Mouse (Mus musculus) stomach, postnatal 0 days (tissue): ENCODE data around the gene Klhl9.

Experiments
- CTCF ChIP-seq: IDR thresholded peaks from 2 replicates; pipeline ENCODE4 v1.5.1; 2016; ENCODE audit warnings: antibody characterized with exemption, low read depth, mild to moderate bottlenecking, moderate library complexity
- EP300 ChIP-seq: optimal IDR thresholded peaks from 2 replicates; pipeline ENCODE3; 2016; ENCODE audit warnings: antibody characterized with exemption

DNA sequence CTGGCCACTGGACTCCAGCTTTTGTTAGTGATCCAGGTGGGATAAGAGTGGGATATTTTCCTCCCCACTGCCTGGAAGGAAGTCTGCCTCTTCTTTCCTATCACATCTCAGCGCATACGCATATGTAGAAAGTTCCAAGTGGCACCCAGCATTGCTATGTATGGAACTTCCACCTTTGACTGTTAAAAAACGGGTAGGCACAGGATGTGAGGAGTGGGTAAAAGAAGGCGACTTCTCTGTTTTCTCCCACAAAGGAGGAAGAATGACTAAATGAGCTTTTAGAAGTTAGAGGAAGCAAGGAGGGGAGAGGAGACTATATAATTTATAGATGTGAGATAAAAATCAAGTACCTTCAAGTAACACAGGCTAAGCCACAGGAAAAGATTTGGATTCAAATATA, 19.2 kb upstream of the Klhl9 start:
- TF ChIP-seq CTCF, result no peak
- TF ChIP-seq EP300, result no peak
